Mouse (Mus musculus): ENCODE data around the gene Fam151b.

DNA sequence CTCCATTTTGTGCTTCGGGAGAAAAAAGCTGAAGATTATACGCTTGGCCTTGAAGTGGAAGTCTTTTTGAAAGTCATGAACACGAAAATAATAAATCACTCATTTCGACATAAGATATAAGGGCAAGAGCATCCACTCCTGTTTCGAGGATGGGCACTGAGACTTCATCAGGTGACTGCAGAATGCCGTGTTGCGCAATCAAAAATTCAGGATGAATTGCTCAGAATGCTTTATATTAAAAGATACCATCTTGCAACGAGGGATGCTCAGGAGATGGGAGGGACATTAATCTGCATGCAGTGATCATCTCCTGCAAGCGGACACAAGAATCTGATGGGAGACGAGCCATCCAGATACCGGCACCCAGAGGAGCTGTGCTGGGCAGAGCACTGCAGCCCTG lies 64.2 kb downstream of the Fam151b start:
- no peak for TF ChIP-seq CTCF (IDR thresholded peaks at IDR 0.05; ENCODE audit: low read depth, low read length)
- no peak for TF ChIP-seq TAL1 (conservative IDR thresholded peaks at IDR 0.05; ENCODE audit: low read depth, low read length)
- TF ChIP-seq POLR2AphosphoS5 (IDR thresholded peaks at IDR 0.05; ENCODE audit: insufficient replicate concordance, low read depth, low read length): no peak
- no peak for TF ChIP-seq GATA1 (IDR thresholded peaks at IDR 0.05; ENCODE audit: borderline replicate concordance, low read length)

Measured in G1E (cell line).